Mouse (Mus musculus) 3134 (cell line): ENCODE measurements at regions not wholly inside any gene's neighbourhood (a gene's known extent, or its start where the extent isn't known, plus 50 kb on each side); places are given as distances from the start of the nearest gene placed in this dataset.

ENCODE experiments used
- DNase-seq: peaks from one replicate; pipeline ENCODE4 v3.0.0-alpha.2; 2011; ENCODE audit warnings: low spot score; ENCODE audit not compliant: insufficient read length; ENCODE audit errors: extremely low read depth

GRCm38 (mm10) chr6:116767738-116768522 is 51.2 kb upstream of the Tmem72 start:
- peak; percentile 55 for DNase-seq

- DNase-seq: no peak
Observed at GRCm38 (mm10) chr6:116774954-116775675, 58.4 kb upstream of the Tmem72 start.

- no peak for DNase-seq
Observed at GRCm38 (mm10) chr6:116786553-116787335, 70.0 kb upstream of the Tmem72 start.

GRCm38 (mm10) chr6:116793321-116793960 is 76.7 kb upstream of the Tmem72 start:
- DNase-seq: no peak

GRCm38 (mm10) chr6:116793961-116794336 is 77.2 kb upstream of the Tmem72 start:
- no peak for DNase-seq

DNA sequence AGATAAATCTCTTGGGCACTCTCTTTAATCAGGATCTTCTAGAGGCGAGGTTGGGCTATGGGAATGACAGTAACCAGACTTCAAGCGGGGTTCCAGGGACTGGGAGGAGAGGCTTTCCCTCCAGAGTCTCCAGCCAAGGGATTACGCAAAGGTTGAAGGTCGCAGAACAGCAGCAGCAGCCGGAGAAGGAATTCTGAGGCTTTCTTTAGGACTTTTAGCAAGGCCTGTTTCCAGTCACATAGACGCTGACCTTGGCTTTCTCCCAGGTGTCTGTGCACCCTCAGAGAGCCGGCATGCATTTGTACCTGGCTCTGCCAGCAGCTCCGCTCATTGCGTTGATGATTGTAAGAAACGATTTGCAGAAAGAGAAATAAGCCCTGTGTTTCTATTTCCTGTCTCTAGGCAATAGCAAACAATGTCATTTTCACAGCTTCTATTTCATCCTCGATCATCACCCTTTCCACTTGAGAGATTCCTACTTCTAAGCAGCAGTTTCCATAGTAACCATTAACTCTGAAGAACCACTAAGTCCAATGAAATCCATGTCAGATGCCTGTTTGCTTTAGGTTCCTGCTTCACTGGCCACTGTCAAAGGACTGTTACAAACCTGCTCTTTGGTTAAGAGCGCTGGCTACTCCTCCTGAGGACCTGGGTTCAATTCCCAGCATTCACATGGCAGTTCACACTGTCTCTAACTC is 104.7 kb upstream of the Tmem72 start:
- DNase-seq: no peak

DNA sequence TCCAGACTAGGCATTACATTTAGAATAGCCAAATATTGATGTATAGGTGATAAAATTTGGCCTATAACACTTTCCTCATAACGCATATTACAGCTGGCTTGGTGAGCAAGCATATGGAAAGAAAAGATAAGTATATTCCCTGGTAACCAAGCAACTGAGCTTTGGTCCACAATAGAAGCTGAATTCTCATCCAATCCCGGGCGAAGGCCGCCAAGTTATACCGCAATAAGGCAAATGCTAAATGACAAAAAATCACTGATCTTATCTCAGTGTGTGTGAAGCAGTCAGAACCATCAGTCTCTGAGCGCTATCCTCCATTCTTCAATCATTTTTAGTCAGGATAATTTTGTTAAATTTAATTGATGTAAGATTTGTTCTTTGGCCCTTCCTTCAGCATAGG is 105.9 kb upstream of the Tmem72 start:
- no peak for DNase-seq

DNA sequence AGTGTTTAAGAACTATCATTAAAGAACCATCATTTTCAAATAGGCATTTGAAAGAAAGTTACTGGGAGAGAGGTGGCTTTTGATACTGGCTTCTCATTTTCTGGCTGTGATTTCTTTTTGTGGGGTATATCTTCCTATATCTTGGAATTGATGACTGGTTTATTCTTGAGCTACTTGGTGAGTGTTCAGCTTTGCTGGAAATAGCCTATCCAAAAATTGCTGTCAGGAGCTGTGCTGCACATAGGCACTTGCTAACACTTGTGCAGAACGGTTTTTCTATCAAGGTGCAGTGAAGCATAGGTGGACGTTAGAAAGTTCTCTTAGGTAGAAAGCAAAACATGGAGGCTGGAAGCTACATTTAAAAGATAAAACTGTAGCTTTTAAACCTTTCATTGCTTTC is 108.9 kb upstream of the Tmem72 start:
- DNase-seq: no peak

GRCm38 (mm10) chr6:116829341-116829740 is 112.6 kb upstream of the Tmem72 start:
- no peak for DNase-seq

GRCm38 (mm10) chr6:116845990-116846862 is 129.5 kb upstream of the Tmem72 start:
- no peak for DNase-seq

GRCm38 (mm10) chr6:116848538-116849093 is 131.9 kb upstream of the Tmem72 start:
- DNase-seq: no peak

DNA sequence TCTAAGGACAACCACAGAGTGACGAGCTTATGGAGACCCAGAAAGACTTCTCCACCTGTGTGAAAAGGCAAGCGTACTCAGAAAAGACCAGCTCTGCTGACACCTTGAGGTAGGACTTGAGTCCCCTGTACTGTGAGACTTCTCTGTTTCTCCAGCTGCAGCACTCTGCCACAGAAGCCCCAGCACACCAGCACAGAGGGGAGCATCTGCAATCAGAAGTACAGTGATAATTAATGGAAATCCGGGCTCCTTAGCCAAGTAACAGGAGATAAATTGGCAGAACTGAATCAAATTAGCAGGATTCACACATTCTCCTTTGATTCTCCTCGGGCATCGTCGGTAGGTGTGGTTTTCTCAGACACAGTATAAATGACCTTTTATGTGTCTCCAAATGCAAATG is 137.3 kb upstream of the Tmem72 start:
- no peak for DNase-seq

DNA sequence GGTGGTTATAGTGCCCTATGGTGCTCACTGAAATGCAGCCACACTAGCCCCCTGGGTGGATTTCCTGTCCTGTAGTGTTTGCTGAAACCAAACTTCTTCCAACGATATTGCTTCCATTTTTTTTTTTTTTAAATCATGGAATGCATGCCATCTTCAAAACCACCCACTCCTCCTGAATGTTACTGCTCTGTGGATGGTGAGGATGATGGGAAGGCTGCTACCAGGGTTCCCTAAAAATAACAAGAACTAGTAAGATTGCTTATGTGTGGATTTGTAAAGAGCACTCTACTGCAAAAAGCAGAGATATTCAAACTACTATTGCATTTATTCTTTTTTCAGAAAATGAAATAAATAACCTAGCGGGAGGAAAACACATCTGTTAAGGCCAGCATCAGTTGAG is 139.4 kb upstream of the Tmem72 start:
- DNase-seq: no peak

DNA sequence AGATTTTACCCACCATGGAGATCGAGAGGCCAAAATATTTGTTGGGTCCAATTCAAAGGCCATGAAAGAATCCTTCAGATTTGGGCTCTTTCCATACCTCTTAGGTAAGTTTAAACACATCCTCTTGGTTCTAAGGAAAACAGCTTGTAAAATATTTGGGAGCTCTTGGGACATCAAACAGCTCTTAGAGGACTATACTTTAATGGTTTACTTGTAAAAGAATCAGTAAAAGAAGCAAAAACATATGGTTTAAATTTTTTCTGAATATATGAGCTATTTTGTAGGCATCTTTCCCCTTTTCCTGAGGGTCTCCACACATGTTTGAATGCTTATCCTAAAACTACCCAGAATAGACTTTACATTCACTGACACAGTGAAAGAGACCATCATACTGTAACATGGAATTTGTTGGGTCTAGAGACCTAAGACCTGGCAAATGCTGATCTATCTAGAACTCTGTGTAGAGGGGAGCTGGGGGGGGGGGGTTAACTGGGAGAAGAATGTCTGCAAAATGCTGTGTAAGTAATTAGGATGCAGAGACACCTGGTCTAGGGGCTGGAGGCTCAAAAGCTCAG is 140.3 kb upstream of the Tmem72 start:
- no peak for DNase-seq

DNA sequence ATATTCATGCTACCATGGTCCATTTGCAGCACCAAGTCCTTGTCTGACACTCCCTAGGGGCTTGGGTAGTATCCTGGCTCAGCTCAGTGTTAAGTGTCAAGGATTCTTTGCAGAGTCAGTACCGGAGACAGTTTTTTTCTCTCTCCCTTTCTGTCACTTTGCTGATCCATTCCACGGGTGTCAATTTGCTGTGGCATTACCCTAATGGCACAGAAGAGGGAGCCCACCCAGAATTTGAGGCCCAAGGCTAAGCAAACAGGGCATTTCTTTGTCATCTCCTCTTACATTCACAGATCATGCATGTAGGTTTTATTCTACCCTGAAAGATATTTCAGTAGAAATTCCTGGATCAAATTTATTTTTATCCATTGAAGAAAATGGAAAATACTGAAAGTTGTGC is 146.4 kb upstream of the Tmem72 start:
- DNase-seq: no peak

DNA sequence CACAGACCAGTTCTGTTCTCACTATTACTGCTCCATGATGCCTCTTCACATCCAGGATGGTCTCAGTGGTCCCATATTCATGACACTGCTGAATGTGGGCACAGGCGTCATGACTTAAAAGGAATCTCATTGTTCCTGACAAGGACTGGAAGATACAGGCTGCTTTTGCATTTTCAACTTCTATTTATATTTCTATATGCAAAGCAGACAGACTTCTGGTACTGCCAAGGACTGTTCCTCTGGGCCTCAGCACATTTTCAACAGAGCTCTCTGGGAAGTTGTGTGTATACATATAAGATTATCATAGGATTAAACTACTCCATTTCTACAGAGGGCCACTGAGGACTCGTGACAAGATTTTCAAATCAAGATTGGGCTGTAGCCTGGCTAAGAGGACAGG is 146.9 kb upstream of the Tmem72 start:
- DNase-seq: no peak

- DNase-seq: no peak
Observed at GRCm38 (mm10) chr6:116893299-116893698, 176.6 kb upstream of the Tmem72 start.

GRCm38 (mm10) chr6:116894252-116894651 is 177.5 kb upstream of the Tmem72 start:
- no peak for DNase-seq

GRCm38 (mm10) chr6:116895114-116895513 is 178.4 kb upstream of the Tmem72 start:
- peak; percentile 1 for DNase-seq
